Mouse (Mus musculus) liver, embryonic 16.5 days (tissue): Measurements from ENCODE around the gene Atp6v0b. TPM values are rescaled to one million over a fixed set of nuclear protein-coding genes. Genes with fewer than 3 reads are reported as not detected.

Experiments used
- ATAC-seq: fragments of 200-750 bp; cut with Nextera tagmentation; 2 replicates; pipeline ENCODE4 v1.8.0; 2017; ENCODE audit warnings: low read depth, mild to moderate bottlenecking, moderate number of reproducible peaks, moderate library complexity
- H3K27ac ChIP-seq: fragments of 300-500 bp; sonication (generic); 2 replicates; pipeline ENCODE4 v1.5.1; 2014; ENCODE audit warnings: mild to moderate bottlenecking, low read length
- H3K27me3 ChIP-seq: fragments of 300-500 bp; sonication (generic); 2 replicates; pipeline ENCODE4 v1.6.1; 2014; ENCODE audit warnings: low read depth, low read length, mixed read lengths; ENCODE audit not compliant: control insufficient read depth, insufficient read depth
- H3K36me3 ChIP-seq: fragments of 300-500 bp; sonication (generic); 2 replicates; pipeline ENCODE4 v1.6.1; 2014; ENCODE audit warnings: mild to moderate bottlenecking; ENCODE audit not compliant: control insufficient read depth, insufficient read depth
- H3K4me1 ChIP-seq: fragments of 300-500 bp; sonication (generic); 2 replicates; pipeline ENCODE4 v1.6.1; 2014; ENCODE audit warnings: low read depth, low read length, mixed read lengths; ENCODE audit not compliant: control insufficient read depth
- H3K4me2 ChIP-seq: fragments of 300-500 bp; sonication (generic); 2 replicates; pipeline ENCODE4 v1.6.1; 2014; ENCODE audit warnings: low read depth, low read length, mixed read lengths
- H3K4me3 ChIP-seq: fragments of 300-500 bp; sonication (generic); 2 replicates; pipeline ENCODE4 v1.5.1; 2014; ENCODE audit warnings: low read depth, mild to moderate bottlenecking, low read length
- H3K9ac ChIP-seq: fragments of 300-500 bp; sonication (generic); 2 replicates; pipeline ENCODE4 v1.6.1; 2014; ENCODE audit warnings: low read depth, low read length
- H3K9me3 ChIP-seq: fragments of 300-500 bp; sonication (generic); replicated peaks from 2 replicates; pipeline ENCODE4 v1.6.1; 2016; ENCODE audit warnings: low read length; ENCODE audit not compliant: control insufficient read depth
- WGBS: fragments of 180-500 bp; shearing (Covaris S2); extraction: QIAGEN DNeasy Blood & Tissue Kit; methylation state at CpG from one replicate; pipeline ENCODE4 v1.1.7; 2014; ENCODE audit not compliant: insufficient replicate concordance; 5-methylcytosine and 5-hydroxymethylcytosine counted together
- polyA plus RNA-seq: library from polyadenylated mRNA; unstranded; fragments of >200 nt; fragmentation: Nextera tagmentation; extraction: Ambion mirVana; gene quantifications from 2 replicates; pipeline ENCODE4 v1.2.1, GENCODE M21; 2015

Gene Atp6v0b
- polyA plus RNA-seq, 1 experiment from 2014 or later, result 165 TPM

DNA sequence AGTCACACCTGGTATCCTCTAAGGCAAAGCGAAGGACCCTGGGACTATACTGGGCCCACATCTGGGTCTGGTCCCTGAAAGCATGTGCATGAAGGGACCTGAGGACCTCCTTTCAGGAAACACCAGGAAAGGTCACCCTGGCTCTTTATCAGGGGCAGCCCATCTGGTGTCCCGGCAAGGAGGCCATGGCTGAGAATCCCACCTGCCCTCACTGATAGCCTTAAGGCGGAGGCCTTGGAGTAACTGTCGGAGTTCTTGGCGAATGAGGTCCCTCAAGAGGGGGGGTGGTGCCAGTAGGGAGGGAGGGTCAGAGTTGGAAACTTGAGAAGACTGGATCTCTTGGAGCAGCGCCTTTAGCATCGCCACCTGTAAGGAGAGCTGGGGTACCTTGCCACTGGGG, 15.3 kb downstream of the Atp6v0b start:
- 55% methylated on average over 7 of the region's 7 CpGs for WGBS
- no peak overlapping the region for H3K4me3 ChIP-seq
- peaks cover 30% of the 10 kb centered on the region for H3K4me1 ChIP-seq
- ATAC-seq, result peak; percentile 35
- peaks cover 30% of the 10 kb centered on the region for H3K36me3 ChIP-seq
- H3K27ac ChIP-seq, result peak overlapping the region; percentile 13; the same call in 1 of the 2 replicates
- H3K4me2 ChIP-seq, result no peak overlapping the region
- H3K27me3 ChIP-seq, result no peaks in the 10 kb centered on the region; the same call in 1 of the 2 replicates
- H3K9ac ChIP-seq, result no peak overlapping the region
- H3K9me3 ChIP-seq, result no peaks in the 10 kb centered on the region

DNA sequence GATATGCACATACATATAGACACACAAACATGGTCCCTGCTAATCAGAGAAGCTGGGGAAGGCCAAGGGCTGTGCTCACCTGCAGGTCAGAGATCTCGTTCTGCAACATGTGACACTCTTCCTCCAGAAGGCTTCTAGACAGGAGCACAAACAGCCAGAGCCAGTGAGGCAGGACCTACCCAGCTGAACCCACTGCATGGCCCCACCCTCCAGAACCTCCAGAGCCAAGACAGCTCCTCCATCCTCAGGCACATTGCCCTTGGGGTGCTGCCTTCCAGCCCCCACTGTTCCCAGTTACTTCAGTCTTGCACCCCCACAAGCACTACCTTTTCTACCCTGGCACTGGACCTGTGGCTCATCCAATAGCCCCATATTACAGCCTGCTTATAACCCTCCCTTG, 16.7 kb downstream of the Atp6v0b start:
- no peak overlapping the region for H3K4me3 ChIP-seq
- H3K4me1 ChIP-seq, result peaks cover 30% of the 10 kb centered on the region
- no peak overlapping the region for H3K9ac ChIP-seq
- peaks cover 42% of the 10 kb centered on the region for H3K36me3 ChIP-seq
- ATAC-seq, result 0 out of 2 replicates have a peak, but pooled peaks have one; percentile 14
- no peak overlapping the region for H3K4me2 ChIP-seq
- WGBS, result 39% methylated on average over 1 of the region's 1 CpGs
- H3K9me3 ChIP-seq, result no peaks in the 10 kb centered on the region
- no peaks in the 10 kb centered on the region; the same call in 1 of the 2 replicates for H3K27me3 ChIP-seq
- peak overlapping the region; percentile 6; the same call in 1 of the 2 replicates for H3K27ac ChIP-seq

DNA sequence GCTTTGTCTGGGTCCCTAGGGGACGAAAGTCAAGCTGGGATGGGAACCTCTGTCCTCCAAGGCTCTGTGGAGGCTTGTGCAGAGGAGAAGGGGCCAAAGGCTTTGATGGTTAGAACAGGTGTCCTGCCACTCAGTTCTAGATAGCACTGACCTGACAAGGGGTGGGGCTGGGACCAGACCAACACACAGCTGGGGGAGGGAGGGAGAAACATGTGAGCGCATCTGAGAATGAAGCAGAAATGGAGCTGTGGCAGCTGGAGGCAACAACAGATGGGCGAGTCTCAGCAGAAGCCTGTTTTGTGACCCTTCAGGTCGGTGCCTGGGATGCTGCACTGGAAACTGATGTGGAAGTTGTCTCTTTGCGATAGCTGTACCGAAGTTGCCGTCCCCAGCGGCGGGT, 17.8 kb downstream of the Atp6v0b start:
- H3K9ac ChIP-seq, result no peak overlapping the region
- no peak overlapping the region for H3K27ac ChIP-seq
- WGBS, result 82% methylated on average over 9 of the region's 9 CpGs
- peaks cover 30% of the 10 kb centered on the region for H3K4me1 ChIP-seq
- no peaks in the 10 kb centered on the region for H3K9me3 ChIP-seq
- peaks cover 53% of the 10 kb centered on the region for H3K36me3 ChIP-seq
- ATAC-seq, result no peak
- H3K4me2 ChIP-seq, result no peak overlapping the region
- no peaks in the 10 kb centered on the region; the same call in 1 of the 2 replicates for H3K27me3 ChIP-seq
- H3K4me3 ChIP-seq, result no peak overlapping the region

DNA sequence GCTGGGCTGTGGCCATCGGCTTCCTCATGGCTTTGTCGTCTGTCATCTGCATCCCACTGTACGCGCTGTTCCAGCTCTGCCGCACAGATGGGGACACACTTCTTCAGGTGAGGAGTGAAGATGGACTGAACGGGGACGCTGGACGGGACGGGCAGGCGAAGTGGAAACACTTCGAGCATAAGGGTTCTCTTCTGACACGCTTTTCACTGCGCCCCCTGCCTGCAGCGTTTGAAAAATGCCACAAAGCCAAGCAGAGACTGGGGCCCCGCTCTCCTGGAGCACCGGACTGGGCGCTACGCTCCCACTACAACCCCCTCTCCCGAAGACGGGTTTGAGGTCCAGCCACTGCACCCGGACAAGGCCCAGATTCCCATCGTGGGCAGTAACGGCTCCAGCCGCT, 19.3 kb downstream of the Atp6v0b start:
- Histone ChIP-seq H3K9ac (no peak overlapping the region), H3K4me1 (peaks cover 30% of the 10 kb centered on the region), H3K9me3 (no peaks in the 10 kb centered on the region), H3K4me3 (no peak overlapping the region), H3K4me2 (no peak overlapping the region), H3K27ac (no peak overlapping the region), H3K36me3 (peaks cover 68% of the 10 kb centered on the region), H3K27me3 (no peaks in the 10 kb centered on the region; the same call in 1 of the 2 replicates)
- ATAC-seq, result no peak
- WGBS, result 18% methylated on average over 24 of the region's 24 CpGs

DNA sequence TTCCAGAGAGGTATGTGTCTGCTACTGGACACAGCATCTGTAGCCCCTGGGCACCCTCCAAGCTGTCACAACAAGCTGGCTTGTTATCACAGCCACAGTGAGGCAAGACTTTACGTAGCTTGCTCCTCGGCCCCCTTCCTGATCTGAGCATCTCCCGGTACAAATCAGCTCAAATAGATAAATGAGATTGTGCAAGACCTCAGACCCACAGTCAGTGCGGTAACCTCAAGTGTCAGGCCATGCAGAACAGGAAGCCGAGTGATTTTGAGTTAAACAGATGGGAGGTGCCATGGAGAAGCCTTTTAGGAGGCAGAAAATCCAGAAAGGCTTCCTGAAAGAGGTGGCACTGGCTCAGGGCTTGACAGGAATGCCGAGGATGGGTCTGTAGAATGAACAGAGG, 20.1 kb downstream of the Atp6v0b start:
- Histone ChIP-seq H3K27me3 (no peaks in the 10 kb centered on the region; the same call in 1 of the 2 replicates), H3K36me3 (peaks cover 76% of the 10 kb centered on the region), H3K4me2 (no peak overlapping the region), H3K4me1 (peaks cover 25% of the 10 kb centered on the region), H3K27ac (no peak overlapping the region), H3K9me3 (no peaks in the 10 kb centered on the region), H3K4me3 (no peak overlapping the region), H3K9ac (no peak overlapping the region)
- 24% methylated on average over 6 of the region's 6 CpGs for WGBS
- ATAC-seq, result no peak

DNA sequence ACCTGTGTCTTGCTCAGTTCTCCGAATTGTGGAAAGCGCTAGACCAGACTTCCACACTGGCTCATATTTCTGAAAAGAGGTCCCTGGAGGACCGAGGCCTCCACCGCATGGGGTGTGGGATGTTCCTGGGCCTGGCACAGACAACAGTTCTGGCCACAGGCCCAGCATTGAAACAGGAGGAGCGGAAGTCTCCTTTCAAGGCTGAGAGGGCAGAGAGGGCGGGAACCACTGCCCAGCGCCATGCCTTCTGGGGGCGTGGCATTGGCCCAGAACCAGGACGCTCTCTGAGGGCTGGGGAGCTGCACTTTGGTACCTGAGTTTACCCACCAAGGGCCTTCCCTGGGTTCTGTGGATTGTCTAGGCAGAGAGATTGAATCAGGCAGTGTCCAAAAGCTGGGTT, 21.1 kb downstream of the Atp6v0b start:
- H3K4me1 ChIP-seq, result peaks cover 17% of the 10 kb centered on the region
- H3K36me3 ChIP-seq, result peaks cover 85% of the 10 kb centered on the region
- no peak overlapping the region for H3K9ac ChIP-seq
- no peak overlapping the region for H3K4me3 ChIP-seq
- no peaks in the 10 kb centered on the region; the same call in 1 of the 2 replicates for H3K27me3 ChIP-seq
- no peak overlapping the region for H3K27ac ChIP-seq
- no peak overlapping the region for H3K4me2 ChIP-seq
- no peak for ATAC-seq
- no peaks in the 10 kb centered on the region for H3K9me3 ChIP-seq
- 86% methylated on average over 9 of the region's 9 CpGs for WGBS

DNA sequence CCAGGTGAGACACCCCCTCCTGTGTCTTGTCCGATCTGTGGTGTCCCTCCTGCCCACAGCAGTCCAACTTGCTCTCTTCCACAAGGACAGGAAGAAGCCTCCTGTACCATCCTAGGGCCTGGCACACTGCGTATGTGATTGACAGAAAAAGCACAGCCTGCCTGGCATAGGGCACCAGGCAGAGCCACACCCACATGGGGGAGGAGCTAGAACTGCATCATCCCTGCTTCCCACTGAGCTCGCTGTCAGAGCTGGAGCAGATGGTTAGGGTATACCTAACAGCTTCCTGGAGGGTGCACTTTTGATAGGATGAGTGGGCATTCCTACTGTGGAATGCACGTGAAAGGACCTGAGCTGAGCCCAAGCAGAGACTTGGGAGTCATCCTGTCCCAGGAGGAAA, 24.3 kb downstream of the Atp6v0b start:
- peaks cover 96% of the 10 kb centered on the region for H3K36me3 ChIP-seq
- H3K4me1 ChIP-seq, result peaks cover 18% of the 10 kb centered on the region
- H3K9me3 ChIP-seq, result no peaks in the 10 kb centered on the region
- peak; percentile 38 for ATAC-seq
- no peak overlapping the region for H3K4me2 ChIP-seq
- WGBS, result 57% methylated on average over 4 of the region's 4 CpGs
- H3K27me3 ChIP-seq, result no peaks in the 10 kb centered on the region
- no peak overlapping the region for H3K4me3 ChIP-seq
- no peak overlapping the region for H3K9ac ChIP-seq
- no peak overlapping the region for H3K27ac ChIP-seq

DNA sequence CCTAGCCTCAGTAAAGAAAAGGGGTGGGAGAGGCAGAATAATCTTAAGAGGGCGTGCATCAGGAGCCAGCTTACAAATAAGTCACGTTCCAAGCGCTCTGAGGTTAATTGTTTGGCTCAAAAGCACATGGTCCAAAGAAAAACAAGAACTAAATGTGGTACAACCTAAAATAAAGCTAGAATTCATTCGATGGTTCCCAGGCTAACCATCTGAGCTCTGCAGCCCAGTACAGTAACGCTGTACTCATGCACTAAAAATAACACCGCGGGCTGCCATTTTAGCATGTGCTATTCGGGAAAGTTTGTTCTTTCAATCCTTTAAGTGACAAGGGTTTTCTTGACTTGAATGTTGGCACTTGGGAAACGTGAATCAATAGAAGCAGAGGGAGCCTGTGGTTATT, 26.6 kb downstream of the Atp6v0b start:
- Histone ChIP-seq H3K9me3 (no peaks in the 10 kb centered on the region), H3K27me3 (no peaks in the 10 kb centered on the region), H3K4me3 (no peak overlapping the region), H3K9ac (no peak overlapping the region), H3K36me3 (peaks cover 97% of the 10 kb centered on the region), H3K27ac (no peak overlapping the region), H3K4me2 (no peak overlapping the region), H3K4me1 (peaks cover 12% of the 10 kb centered on the region)
- no peak for ATAC-seq
- WGBS, result 88% methylated on average over 9 of the region's 9 CpGs

DNA sequence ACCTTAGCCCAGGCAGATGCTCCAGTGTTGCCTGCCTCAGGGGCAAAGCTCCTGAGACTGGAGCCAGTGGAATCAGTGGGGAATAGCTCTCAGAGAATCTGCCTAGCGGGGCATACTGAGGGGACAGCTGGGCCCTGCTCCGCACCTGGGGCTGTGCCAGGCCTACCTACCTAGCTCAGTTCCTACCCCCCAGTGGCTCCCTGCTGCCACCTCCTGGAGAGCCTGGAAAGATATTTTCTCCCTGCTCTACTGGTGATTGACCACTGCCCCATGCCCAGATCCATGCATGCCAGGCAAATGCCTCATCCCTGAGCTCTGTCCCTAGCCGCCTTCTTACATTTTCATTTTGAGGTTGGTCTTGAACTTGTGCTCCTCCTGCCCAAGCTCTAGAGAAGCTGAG, 28.3 kb downstream of the Atp6v0b start:
- H3K27me3 ChIP-seq, result no peaks in the 10 kb centered on the region
- no peak overlapping the region for H3K4me2 ChIP-seq
- WGBS, result 81% methylated on average over 3 of the region's 3 CpGs
- peaks cover 12% of the 10 kb centered on the region for H3K4me1 ChIP-seq
- peak; percentile 54 for ATAC-seq
- no peaks in the 10 kb centered on the region for H3K9me3 ChIP-seq
- H3K36me3 ChIP-seq, result peaks cover 84% of the 10 kb centered on the region
- no peak overlapping the region for H3K9ac ChIP-seq
- no peak overlapping the region for H3K4me3 ChIP-seq
- no peak overlapping the region for H3K27ac ChIP-seq
